Mouse (Mus musculus) erythroblast, embryonic 14.5 days (primary cell): ENCODE data around the gene Lef1.

ENCODE experiments used
- GATA1 ChIP-seq: IDR thresholded peaks from 2 replicates; pipeline ENCODE4 v1.6.1; 2012; ENCODE audit warnings: low read length, inconsistent platforms, mixed read lengths
- TAL1 ChIP-seq: IDR thresholded peaks from 3 replicates; pipeline ENCODE4 v1.6.1; 2012; ENCODE audit warnings: low read length, inconsistent platforms, mixed read lengths

DNA sequence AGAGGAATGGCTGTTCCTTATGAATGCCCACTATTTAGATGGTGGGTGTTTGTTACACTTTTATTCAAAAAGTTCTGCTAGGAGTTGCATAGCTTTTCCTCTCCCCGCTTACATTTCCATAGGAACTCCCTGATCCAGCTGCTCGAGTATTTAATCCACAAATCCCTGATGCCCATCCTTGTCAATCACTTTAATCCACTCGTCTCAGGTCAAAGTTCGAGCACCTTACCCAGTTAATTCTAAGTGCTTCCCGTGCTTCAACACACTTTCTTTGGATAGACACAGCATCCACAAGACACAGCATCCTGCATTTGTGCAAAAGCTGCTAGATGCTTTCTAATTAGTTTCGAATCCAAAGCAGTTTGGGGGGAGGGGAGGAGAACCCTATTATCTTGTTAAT lies 160.1 kb downstream of the Lef1 start:
- TF ChIP-seq GATA1 (no peak), TAL1 (no peak)
